Mouse (Mus musculus) heart, embryonic 14.5 days (tissue): ENCODE data around the gene Fam117a. TPM values are rescaled to one million over a fixed set of nuclear protein-coding genes. Genes with fewer than 3 reads are reported as not detected.

Source experiments
- ATAC-seq: fragments of 200-750 bp; cut with Nextera tagmentation; 2 replicates; pipeline ENCODE4 v1.8.0; 2017; ENCODE audit warnings: low read depth, moderate TSS enrichment; ENCODE audit not compliant: insufficient number of reproducible peaks, insufficient read depth, low FRiP score
- H3K27ac ChIP-seq, 2 experiments: fragments of 200-500 bp in 1 of 2; fragments of 300-500 bp in 1 of 2; sonication (generic) in 1 of 2; replicated peaks in 1 of 2; 2 replicates each; pipeline ENCODE4 v1.5.1; 2012 to 2014; ENCODE audit warnings: low read depth in 2 of 2, low read length in 2 of 2, control low read depth in 1 of 2, mild to moderate bottlenecking in 1 of 2, mixed read lengths in 1 of 2; ENCODE audit not compliant: control insufficient read depth in 1 of 2, insufficient read depth in 1 of 2
- H3K27me3 ChIP-seq: fragments of 300-500 bp; sonication (generic); 2 replicates; pipeline ENCODE4 v1.6.1; 2014; ENCODE audit warnings: mild to moderate bottlenecking, low read length, control low read depth; ENCODE audit not compliant: control insufficient read depth, insufficient read depth
- H3K36me3 ChIP-seq: fragments of 300-500 bp; sonication (generic); 2 replicates; pipeline ENCODE4 v1.6.1; 2014; ENCODE audit warnings: mild to moderate bottlenecking, control low read depth, low read length, mixed read lengths; ENCODE audit not compliant: control insufficient read depth, insufficient read depth
- H3K4me1 ChIP-seq, 2 experiments: fragments of 200-500 bp in 1 of 2; fragments of 300-500 bp in 1 of 2; sonication (generic) in 1 of 2; 2 replicates each; pipeline ENCODE4 v1.6.1; 2012 to 2014; ENCODE audit warnings: low read length in 2 of 2, control low read depth in 1 of 2, mixed read lengths in 1 of 2; ENCODE audit not compliant: control insufficient read depth in 2 of 2, insufficient read depth in 2 of 2
- H3K4me2 ChIP-seq: fragments of 300-500 bp; sonication (generic); 2 replicates; pipeline ENCODE4 v1.6.1; 2014; ENCODE audit warnings: mild to moderate bottlenecking, low read length
- H3K4me3 ChIP-seq, 2 experiments: fragments of 200-500 bp in 1 of 2; fragments of 300-500 bp in 1 of 2; sonication (generic) in 1 of 2; 2 replicates each; pipeline ENCODE4 v1.5.1; 2012 to 2014; ENCODE audit warnings: low read length in 2 of 2, mild to moderate bottlenecking in 2 of 2, control low read depth in 1 of 2, low read depth in 1 of 2, moderate library complexity in 1 of 2; ENCODE audit not compliant: control insufficient read depth in 1 of 2, insufficient read depth in 1 of 2
- H3K9ac ChIP-seq: fragments of 300-500 bp; sonication (generic); 2 replicates; pipeline ENCODE4 v1.6.1; 2014; ENCODE audit warnings: mild to moderate bottlenecking, low read length
- H3K9me3 ChIP-seq: fragments of 300-500 bp; sonication (generic); 2 replicates; pipeline ENCODE4 v1.6.1; 2016; ENCODE audit warnings: low read length, control low read depth; ENCODE audit not compliant: control insufficient read depth
- WGBS: fragments of 180-500 bp; shearing (Covaris S2); extraction: QIAGEN DNeasy Blood & Tissue Kit; methylation state at CpG from one replicate; pipeline ENCODE4 v1.1.7; 2014; 5-methylcytosine and 5-hydroxymethylcytosine counted together
- polyA plus RNA-seq: library from polyadenylated mRNA; unstranded; fragments of >200 nt; fragmentation: Nextera tagmentation; extraction: Ambion mirVana; gene quantifications from 2 replicates; pipeline ENCODE4 v1.2.1, GENCODE M21; 2014

Gene Fam117a
- polyA plus RNA-seq, 1 experiment from 2014 or later = 6.3 TPM

- ATAC-seq = no peak
- Histone ChIP-seq H3K9ac (no peak overlapping the region), H3K4me2 (no peak overlapping the region), H3K27me3 (no peaks in the 10 kb centered on the region), H3K4me3 (no peak overlapping the region), H3K4me1 (peaks cover 0 to 3% of the 10 kb centered on the region in 2 experiments; a peak in 1 of 4 replicates), H3K9me3 (no peaks in the 10 kb centered on the region), H3K36me3 (no peaks in the 10 kb centered on the region), H3K27ac (no peak overlapping the region)
- 52% methylated on average over 4 of the region's 4 CpGs for WGBS
Measured at GRCm38 (mm10) chr11:95333209-95333608, 3.6 kb upstream of the Fam117a start.

DNA sequence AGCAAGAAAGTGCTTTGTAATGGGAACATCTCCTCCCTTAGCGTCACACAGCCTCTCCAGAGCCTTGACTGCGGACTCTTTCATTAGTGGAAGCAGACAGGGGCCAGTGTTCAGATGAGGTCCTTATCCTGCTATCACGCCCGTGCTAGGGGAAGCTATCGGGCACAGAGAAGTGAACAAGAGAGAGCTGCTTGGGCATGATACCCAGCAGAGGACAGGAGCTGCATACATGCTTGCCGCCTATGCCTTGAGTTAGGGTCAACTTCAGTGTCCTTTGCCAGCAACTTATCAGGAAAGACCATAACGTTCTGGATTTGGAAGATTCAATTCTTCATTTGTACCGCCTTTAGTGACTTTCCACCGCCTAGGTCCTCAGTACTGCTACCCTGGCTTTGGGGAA, 3.0 kb upstream of the Fam117a start:
- ATAC-seq = no peak
- H3K36me3 ChIP-seq = no peaks in the 10 kb centered on the region
- H3K4me1 ChIP-seq = peaks cover 0 to 3% of the 10 kb centered on the region in 2 experiments; a peak in 1 of 4 replicates
- no peak overlapping the region for H3K27ac ChIP-seq
- 76% methylated on average over 9 of the region's 9 CpGs for WGBS
- no peaks in the 10 kb centered on the region for H3K27me3 ChIP-seq
- no peak overlapping the region for H3K4me2 ChIP-seq
- H3K9me3 ChIP-seq = no peaks in the 10 kb centered on the region
- no peak overlapping the region for H3K4me3 ChIP-seq
- no peak overlapping the region for H3K9ac ChIP-seq

DNA sequence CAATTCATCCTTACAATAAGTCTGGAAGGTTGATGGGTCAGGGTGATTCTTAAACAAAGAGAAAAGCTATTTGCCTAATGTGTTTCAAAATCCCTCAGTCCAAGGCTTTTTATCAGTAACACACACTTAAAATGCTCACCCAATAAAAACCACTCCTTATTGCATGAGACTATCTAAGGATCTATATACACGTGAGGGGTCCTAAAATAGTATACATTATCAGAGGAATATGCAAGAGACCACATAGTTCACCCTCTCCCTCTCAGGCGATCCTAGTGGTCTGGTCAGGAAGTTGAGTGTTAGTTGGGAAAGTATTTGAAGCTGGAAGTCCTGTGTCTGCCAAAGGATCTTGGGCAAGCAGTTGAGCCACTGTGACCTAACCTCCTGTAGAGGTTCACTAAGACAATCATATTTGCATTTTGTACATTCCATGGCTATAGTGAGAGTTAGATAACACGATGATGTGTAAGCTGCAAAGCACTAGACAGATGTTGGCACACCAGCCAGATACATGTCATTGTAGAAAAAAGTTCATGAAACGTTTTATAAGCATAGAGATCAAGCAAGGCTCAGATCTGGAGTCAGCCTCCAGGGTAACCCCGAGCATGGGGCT, 2.3 kb upstream of the Fam117a start:
- 46% methylated on average over 5 of the region's 5 CpGs for WGBS
- ATAC-seq = no peak
- no peaks in the 10 kb centered on the region for H3K9me3 ChIP-seq
- no peak overlapping the region for H3K9ac ChIP-seq
- peaks cover 0 to 9% of the 10 kb centered on the region in 2 experiments; a peak in 2 of 4 replicates for H3K4me1 ChIP-seq
- no peaks in the 10 kb centered on the region for H3K36me3 ChIP-seq
- H3K4me3 ChIP-seq = no peak overlapping the region
- no peak overlapping the region for H3K4me2 ChIP-seq
- H3K27me3 ChIP-seq = no peaks in the 10 kb centered on the region
- H3K27ac ChIP-seq = no peak overlapping the region

- Histone ChIP-seq H3K27ac (peak overlapping the region in 1 of 2 experiments; percentile 48; a peak in 1 of 4 replicates), H3K36me3 (no peaks in the 10 kb centered on the region), H3K4me3 (peak overlapping the region; percentile 94), H3K27me3 (no peaks in the 10 kb centered on the region), H3K4me1 (peaks cover 0 to 13% of the 10 kb centered on the region in 2 experiments; a peak in 2 of 4 replicates), H3K9me3 (no peaks in the 10 kb centered on the region), H3K4me2 (peak overlapping the region; percentile 94), H3K9ac (peak overlapping the region; percentile 83)
- WGBS = under 1% methylated on average over 50 of the region's 50 CpGs
- peak; percentile 68 for ATAC-seq
Measured at GRCm38 (mm10) chr11:95337129-95337813, 453 bp downstream of the Fam117a start.

GRCm38 (mm10) chr11:95337846-95338342, 1.1 kb downstream of the Fam117a start:
- peak overlapping the region; percentile 94 for H3K4me3 ChIP-seq
- peak overlapping the region; percentile 94 for H3K4me2 ChIP-seq
- no peak overlapping the region for H3K27ac ChIP-seq
- no peaks in the 10 kb centered on the region for H3K36me3 ChIP-seq
- H3K4me1 ChIP-seq = peaks cover 0 to 13% of the 10 kb centered on the region in 2 experiments; a peak in 2 of 4 replicates
- H3K9me3 ChIP-seq = no peaks in the 10 kb centered on the region
- no peak for ATAC-seq
- WGBS = 26% methylated on average over 9 of the region's 9 CpGs
- H3K27me3 ChIP-seq = no peaks in the 10 kb centered on the region
- peak overlapping the region; percentile 83 for H3K9ac ChIP-seq

DNA sequence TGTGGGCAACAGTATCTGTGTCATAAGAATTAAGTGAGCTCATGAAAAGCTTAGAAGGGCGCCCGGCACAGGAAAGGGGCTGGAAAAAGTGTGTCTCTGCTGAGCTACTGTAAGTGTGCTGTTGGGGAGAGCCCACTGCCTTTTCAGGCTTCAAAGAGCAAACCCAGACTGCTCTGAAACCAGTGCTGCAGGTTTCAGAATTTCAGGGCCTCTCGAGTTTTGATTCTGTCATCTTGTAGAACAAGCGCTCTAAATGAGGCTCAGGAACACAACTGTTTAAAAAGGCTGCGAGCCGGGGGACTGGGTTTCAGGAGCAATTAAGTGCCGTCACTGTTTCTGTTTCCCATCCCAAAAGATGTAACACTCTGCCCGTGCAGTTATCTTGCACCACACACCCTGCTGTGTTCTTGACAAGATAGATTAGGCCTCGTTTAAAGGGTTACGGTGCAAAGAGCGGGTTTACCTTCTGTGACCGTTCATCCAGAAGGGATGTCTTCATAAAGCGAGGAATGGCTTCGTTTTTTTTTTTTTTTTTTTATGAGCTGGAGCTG, 2.7 kb downstream of the Fam117a start:
- peak overlapping the region in 1 of 2 experiments; percentile 41; a peak in 1 of 4 replicates for H3K27ac ChIP-seq

GRCm38 (mm10) chr11:95340259-95340658, 3.4 kb downstream of the Fam117a start:
- Histone ChIP-seq H3K4me1 (peaks cover 0 to 13% of the 10 kb centered on the region in 2 experiments; a peak in 2 of 4 replicates), H3K9me3 (no peaks in the 10 kb centered on the region), H3K27ac (no peak overlapping the region), H3K4me2 (peak overlapping the region; percentile 27; the same call in 1 of the 2 replicates), H3K27me3 (no peaks in the 10 kb centered on the region), H3K4me3 (no peak overlapping the region), H3K36me3 (no peaks in the 10 kb centered on the region), H3K9ac (no peak overlapping the region; the same call in 1 of the 2 replicates)
- WGBS = 87% methylated on average over 1 of the region's 1 CpGs
- no peak for ATAC-seq

More for the DNA sequence above, 2.7 kb downstream of the Fam117a start:
- H3K4me2 ChIP-seq = peak overlapping the region; percentile 27
- peaks cover 0 to 13% of the 10 kb centered on the region in 2 experiments; a peak in 2 of 4 replicates for H3K4me1 ChIP-seq
- H3K27me3 ChIP-seq = no peaks in the 10 kb centered on the region
- no peaks in the 10 kb centered on the region for H3K36me3 ChIP-seq
- H3K9me3 ChIP-seq = no peaks in the 10 kb centered on the region
- peak overlapping the region; percentile 43; the same call in 1 of the 2 replicates for H3K9ac ChIP-seq
- 0 out of 4 replicates have a peak overlapping the region, but pooled peaks of 1 of the 2 experiments have one; percentile 13 for H3K4me3 ChIP-seq
- ATAC-seq = no peak
- 15% methylated on average over 14 of the region's 14 CpGs for WGBS
